Comparison of ENCODE assay signal across 11 mouse cellular contexts in the genomic region with DNA sequence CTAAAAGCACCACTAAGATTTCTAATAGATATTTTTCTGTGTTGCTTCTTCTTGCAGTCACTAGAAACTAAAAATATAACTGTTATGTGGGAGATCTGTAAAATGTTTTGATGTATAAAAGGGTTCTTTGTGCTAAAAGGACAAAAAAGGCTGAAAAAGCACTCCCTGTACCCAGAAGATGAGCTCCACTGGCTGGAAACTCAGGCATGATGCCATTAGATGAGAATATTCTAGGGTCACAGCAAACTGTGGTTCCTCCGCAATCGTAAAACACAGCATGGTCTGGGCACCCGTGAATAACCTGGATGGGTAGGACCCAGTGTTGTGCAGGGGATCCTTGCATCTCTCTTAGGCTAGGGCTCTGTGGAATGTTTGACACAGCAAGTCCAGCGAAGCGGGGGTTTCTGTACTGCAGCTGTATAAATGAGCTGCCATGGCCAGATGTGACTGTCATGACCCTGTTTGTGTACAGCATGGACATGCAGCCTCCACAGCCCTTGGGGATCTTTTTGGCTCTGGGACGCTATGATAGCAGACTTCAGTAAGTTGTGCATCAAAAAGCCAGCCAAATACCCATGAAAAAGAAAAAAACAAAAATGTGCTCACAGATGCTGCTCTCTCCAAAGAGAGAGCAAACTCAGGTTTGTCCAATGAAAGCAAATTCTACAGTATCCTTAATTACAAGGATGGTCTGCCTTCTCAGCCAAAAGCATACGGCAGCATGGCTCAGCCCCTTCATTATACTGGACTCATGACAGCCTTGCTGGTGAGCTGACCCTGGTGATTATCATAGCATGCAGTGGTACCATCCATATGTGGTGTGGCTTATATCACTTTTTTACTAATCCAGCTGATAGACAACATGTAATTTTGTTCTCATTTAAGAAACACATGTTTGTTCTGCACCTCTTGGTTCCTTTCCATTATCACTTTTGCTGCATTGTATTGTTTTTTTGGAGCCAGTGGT.
A peak's percentile ranks its signal among the peaks of the same experiment; 100 is the strongest.
DNase-seq lines count a peak whose midpoint lies in the region; TF ChIP-seq lines count a peak whose summit lies in the region.
"Had no signal": no experiment of that assay in that cellular context is flagged by ENCODE, and none has a peak within 500 bp of the region (broad histone marks: within the 10 kb centered on the region; RNA-seq: fewer than 3 reads in every experiment).

No protein-coding gene starts in this region.

- no peaks in the 10 kb centered on the region for H3K4me1 ChIP-seq in thymus, adult 2 months (replicated peaks; ENCODE audit: control insufficient read depth, insufficient read depth, low read length)
- H3K4me1 ChIP-seq: heart, embryonic 13.5 days had no signal

- H3K36me3 ChIP-seq in thymus, adult 2 months (ENCODE audit: control insufficient read depth, insufficient read depth, low read length): no peaks in the 10 kb centered on the region
- H3K36me3 ChIP-seq: heart, embryonic 13.5 days had no signal

- H3K27ac ChIP-seq in thymus, adult 2 months (ENCODE audit: control insufficient read depth, insufficient read depth, low read length): no peak overlapping the region
- H3K27ac ChIP-seq: heart, embryonic 13.5 days had no signal

- H3K27me3 ChIP-seq in thymus, adult 2 months (ENCODE audit: control insufficient read depth, insufficient read depth, low read length): no peaks in the 10 kb centered on the region
- H3K27me3 ChIP-seq: heart, embryonic 13.5 days had no signal

- no peak overlapping the region for H3K4me3 ChIP-seq in thymus, adult 2 months (ENCODE audit: control insufficient read depth, insufficient read depth, low read length)
- H3K4me3 ChIP-seq: heart, embryonic 13.5 days had no signal

- no peak for TF ChIP-seq POLR2A in thymus, adult 2 months (IDR thresholded peaks at IDR 0.05; ENCODE audit: control insufficient read depth, extremely low read depth, insufficient read depth, low read length, poor library complexity)

- 94% methylated on average over 7 of the region's 7 CpGs for WGBS in thymus, adult 2 months

- no peak for TF ChIP-seq CTCF in thymus, adult 2 months (IDR thresholded peaks at IDR 0.05; ENCODE audit: borderline replicate concordance, control insufficient read depth, extremely low read depth, insufficient read depth, low read length, poor library complexity)

- DNase-seq in kidney, postnatal 4 days: peak; percentile 48 to 56
- DNase-seq in kidney, adult 8-10 months: no peak
- DNase-seq in brain, adult 2 months (ENCODE audit: low read depth, low spot score): peak; percentile 70
- peak; percentile 28 for DNase-seq in embryo, embryonic 11 days
- DNase-seq in heart, postnatal 4 days: peak; percentile 21
- DNase-seq in thymus, postnatal 36 days: no peak
- no peak for DNase-seq in cerebellum, adult 11-12 months
- DNase-seq in thymus, adult 2 months: no peak
- DNase-seq: adrenal gland, adult 8-10 months; thymus, postnatal 4 days had no signal

Comparison
In these comparisons a context has a peak if more than half of its experiments do, and no peak if none do; other contexts are left out.
1. DNase-seq: peak in kidney, postnatal 4 days (2 of 2), brain, adult 2 months (single experiment), embryo, embryonic 11 days (single experiment) and heart, postnatal 4 days (single experiment); none in kidney, adult 8-10 months (0 of 2), thymus, postnatal 36 days (0 of 2), cerebellum, adult 11-12 months (single experiment) and thymus, adult 2 months (single experiment).